Mouse (Mus musculus): ENCODE data around the gene Sltm.
"Not testable (repeated sequence)": the region's sequence is repeated elsewhere in the genome, so short reads cannot be mapped to it uniquely, and the experiment has no call there.

The Sltm gene

GRCm38 (mm10) chr9:70551524-70551923 lies 9.0 kb downstream of the Sltm start:
- DNase-seq (ENCODE audit: low spot score), result no peak

- DNase-seq (ENCODE audit: low spot score), result not testable (repeated sequence)
These were observed 9.7 kb downstream of the Sltm start for GRCm38 (mm10) chr9:70552233-70552632.

- no peak for DNase-seq (ENCODE audit: low spot score)
These were observed 12.9 kb downstream of the Sltm start for GRCm38 (mm10) chr9:70555431-70555830.

DNA sequence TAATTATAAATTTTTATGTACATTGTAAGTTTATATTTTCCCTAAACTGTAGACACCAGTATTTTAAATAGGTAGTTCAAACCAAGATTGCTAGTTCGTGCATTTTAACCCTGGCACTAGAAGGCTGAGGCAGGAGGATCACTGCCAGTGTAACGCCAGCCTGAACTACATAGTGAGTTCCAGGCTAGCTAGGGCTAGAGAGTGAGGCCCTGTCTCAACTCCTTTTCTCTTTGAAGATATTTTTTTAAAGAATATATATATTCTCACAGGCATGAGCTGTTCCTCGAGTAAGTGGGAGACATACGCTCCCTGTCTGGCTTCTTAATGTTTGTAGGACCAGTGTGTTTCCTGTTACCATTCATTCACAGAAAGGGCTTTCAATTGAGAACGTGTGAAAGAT lies 14.2 kb downstream of the Sltm start:
- DNase-seq (ENCODE audit: low spot score), result no peak

DNA sequence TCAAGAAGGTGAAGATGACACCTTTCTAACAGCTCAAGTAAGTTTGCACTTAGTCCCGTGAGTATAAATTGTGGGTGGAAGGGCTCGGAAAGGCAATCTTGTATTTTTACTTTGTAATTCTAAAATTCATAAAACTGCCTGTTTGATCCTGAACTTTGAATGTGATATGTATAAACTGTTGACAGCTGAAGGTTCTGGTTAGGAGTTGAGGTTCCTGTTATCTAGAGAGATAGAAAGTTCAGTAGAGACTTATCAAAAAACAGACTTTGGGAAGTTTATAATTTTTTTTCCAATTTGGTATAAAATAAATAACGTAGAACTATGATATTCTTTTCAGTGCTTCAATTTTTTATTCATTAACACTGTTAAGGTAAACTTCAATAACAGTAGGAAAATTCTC lies 20.3 kb downstream of the Sltm start:
- DNase-seq (ENCODE audit: low spot score), result no peak

DNA sequence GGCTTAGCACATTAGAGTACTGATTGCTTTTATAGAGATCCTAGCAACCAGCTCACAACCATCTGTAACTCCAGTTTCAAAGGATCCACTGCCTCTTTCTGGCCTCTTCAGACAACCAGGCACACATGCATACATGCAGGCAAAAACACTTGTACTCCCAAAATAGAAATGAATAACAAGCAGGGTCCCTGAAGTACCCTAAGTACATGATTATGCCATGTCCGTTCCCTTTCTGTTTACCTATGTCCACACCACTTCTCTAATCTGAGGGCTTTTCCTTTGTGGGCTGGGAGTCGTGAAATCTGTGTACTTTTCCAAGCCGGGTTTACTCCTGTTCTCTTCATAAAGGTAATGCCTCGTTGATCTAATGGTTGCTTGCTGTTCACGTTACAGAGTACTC lies 25.1 kb downstream of the Sltm start:
- no peak for DNase-seq (ENCODE audit: low spot score)

DNA sequence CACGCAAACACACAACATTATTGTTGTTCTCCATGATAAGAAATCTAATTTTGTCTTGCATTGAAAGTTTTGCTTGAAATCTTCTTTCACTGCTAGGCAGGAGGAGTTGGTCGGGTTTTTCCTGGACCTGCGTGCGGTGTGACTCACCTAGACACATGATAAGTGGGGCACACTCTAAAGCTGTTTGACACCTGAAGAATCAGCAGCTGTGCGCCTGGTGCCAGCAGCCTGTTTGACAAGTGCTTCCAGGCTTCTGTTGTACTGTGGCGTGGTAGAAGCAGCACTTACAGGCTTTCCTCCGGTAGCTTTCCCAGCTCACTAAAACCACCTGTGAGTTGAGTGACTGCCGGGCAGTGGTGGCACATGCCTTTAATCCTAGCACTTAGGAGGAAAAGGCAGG lies 27.8 kb downstream of the Sltm start:
- no peak for DNase-seq (ENCODE audit: low spot score)

DNA sequence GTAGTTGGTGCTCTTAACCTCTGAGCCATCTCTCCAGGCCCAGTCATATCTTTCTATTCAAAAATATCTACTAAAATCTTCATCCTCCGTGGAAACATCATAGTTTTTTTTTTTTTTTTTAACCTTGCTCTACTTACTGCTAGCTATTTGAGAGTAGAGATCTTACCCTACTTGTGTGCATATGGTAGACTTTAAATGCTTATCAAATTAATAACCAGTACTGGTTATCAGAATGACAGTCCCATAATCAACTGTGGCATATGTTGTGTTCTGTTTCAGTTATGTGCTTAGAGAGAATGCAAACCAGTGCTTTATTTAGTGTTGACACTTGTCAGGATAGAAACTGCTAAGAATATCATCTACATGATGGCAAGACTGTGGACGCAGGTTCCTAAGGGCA lies 35.6 kb downstream of the Sltm start:
- DNase-seq (ENCODE audit: low spot score), result no peak

- DNase-seq (ENCODE audit: low spot score), result no peak
These were observed 38.4 kb downstream of the Sltm start for GRCm38 (mm10) chr9:70580956-70581355.

DNA sequence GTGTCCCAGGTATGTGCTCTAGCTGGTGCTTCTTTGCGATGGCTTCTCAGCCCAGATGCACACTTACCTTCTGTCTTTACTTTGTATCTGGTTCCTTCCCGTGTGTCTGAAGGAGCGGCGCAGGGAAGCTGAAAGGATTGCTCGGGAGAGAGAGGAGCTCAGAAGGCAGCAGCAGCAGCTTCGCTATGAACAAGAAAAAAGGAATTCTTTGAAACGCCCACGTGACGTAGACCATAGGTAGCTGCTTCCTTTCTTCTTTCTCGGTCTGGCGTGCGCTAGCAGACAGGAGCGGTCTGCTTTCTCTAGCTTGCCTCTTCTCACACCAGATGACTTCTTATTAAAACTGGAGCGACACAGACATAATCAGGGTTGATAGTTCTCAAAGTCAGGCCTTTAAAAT lies 42.1 kb downstream of the Sltm start:
- no peak for DNase-seq (ENCODE audit: low spot score)

GRCm38 (mm10) chr9:70585172-70585571 lies 42.6 kb downstream of the Sltm start:
- no peak for DNase-seq (ENCODE audit: low spot score)

DNA sequence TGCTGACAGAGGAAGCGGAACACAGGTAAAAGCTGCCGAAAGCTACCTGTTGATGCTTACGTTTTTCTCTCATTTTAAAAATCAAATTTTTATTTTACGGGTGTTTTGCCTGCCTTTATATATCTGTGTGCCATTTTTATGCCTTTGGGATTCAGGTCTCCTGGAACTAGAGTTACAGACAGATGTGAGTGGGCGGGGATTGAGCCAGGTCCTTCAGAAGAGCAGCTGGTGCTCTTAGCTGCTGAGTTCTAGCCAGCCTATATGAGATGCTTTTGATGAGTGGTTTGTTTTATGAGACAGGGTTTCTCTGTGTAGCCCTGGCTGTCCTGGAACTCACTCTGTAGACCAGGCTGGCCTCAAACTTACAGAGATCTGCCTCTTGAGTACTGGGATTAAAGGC lies 44.6 kb downstream of the Sltm start:
- DNase-seq (ENCODE audit: low spot score), result no peak

DNA sequence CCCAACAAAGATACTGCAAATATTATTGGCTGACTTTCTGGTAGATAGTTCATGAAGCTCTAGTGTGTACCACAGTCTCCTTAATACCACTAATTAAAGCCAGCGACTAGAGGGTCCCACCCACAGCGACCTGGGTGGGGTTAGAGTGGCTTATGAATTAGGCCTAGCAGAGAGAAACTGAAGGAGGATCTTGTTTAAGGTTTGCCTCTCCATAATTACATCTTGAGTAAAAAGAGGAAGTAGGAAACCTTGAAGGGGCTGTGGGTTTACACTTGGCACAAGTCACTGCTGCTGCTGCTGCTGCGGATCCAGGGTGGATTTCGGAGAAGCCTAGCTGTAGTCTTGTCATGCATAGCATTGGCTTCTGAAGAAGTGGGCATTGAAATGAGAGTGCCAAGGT lies 48.2 kb downstream of the Sltm start:
- DNase-seq (ENCODE audit: low spot score), result no peak

- DNase-seq (ENCODE audit: low spot score), result no peak
These were observed 48.9 kb downstream of the Sltm start for GRCm38 (mm10) chr9:70591486-70591885.

- DNase-seq (ENCODE audit: low spot score), result no peak
These were observed 55.7 kb downstream of the Sltm start for GRCm38 (mm10) chr9:70598271-70598670.

DNA sequence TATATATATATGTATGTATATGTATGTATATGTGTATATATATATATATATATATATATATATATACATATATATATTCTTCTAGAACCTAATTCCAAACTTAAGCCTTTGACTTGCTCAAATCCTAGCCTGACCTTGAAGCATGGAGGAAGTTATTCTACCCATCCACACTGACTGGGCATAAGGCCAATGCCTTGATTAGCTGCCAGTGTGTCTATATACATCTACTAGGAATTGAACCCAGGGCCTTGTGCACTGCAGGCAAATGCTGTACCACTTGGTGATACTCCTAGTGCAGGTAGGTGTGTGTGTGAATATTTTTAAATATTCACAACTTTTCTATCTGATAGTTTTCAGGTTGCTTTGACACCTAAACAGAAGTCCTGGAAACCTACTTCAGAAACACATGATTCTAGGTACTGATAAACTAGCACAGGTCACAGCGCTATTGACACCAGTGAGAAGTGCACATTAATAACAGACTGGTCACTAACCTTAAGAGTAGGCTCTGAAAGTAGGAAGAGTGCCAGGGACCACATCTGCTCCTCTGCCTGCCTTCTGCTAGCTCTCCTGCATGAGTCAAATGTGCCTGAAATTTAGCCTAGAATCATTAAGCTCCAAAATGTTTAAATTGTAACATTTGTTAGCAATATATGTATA lies 59.8 kb downstream of the Sltm start:
- DNase-seq (ENCODE audit: low spot score), result no peak

DNA sequence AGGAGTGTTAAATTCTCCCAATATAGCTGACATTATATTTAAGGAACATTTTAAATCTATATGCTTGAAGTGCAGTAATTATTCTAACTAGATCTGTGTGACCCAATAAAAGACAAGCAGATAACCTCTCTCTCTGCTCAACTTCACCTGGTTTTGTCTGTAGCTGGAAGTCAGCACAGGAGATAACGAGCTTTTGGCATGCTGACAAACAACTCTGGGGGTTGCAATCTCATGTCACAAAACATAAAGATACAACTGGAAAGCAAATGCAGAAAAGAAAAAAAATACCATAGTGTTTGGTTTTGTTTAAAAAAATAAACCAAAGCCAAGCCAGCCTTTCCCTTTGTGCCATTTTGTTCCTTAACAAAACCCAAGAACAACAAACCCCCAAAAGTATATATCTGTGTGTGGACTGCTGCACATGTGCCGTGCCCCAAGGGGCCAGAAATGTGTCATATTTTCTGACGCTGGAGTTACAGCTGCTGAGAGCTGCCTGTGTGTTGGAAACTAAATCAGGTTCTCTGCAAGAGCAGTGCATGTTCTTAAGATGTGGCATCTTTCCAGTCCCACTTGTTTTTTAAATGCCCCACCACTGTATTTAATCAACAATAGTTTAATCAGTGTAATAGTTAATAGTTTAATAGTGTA lies 68.6 kb downstream of the Sltm start:
- DNase-seq (ENCODE audit: low spot score), result no peak

DNA sequence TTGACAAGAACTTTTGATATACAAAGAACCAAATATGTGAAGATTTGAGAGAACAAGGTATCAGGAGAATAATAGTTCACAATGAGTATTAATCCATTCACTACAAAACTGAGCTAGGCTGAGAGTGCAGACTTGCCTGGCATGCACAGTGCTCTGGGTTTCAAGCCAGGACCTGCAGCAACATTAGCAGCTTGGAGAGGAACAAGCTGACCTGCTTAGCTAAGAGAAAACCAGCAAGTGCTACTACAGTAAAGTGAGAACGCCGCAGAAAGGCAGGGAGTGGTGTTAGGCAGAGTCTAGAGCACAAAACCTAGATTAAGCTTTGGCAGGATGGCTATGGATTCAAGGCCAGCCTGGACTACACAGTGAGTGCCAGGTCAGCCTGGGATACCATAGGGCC lies 87.2 kb downstream of the Sltm start:
- no peak for DNase-seq (ENCODE audit: low spot score)

DNA sequence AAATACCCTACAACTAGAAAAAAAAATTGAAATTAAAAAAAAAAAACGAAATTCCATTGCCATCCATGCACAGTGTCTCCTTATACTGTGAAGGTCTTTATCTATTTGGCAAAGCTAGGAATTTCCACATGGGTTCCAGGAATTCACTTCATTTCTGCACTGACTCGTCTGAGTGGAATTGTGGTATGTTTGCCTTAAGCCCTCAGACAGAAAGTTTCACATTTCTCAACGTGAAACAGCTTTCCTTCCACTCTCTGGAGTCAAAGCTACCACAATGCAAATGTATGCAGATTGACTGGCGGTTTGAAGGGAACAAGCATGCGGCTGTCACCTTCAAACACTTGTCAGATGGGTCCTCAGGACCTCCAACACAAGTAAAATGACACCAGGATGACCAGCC lies 89.1 kb downstream of the Sltm start:
- DNase-seq (ENCODE audit: low spot score), result no peak

GRCm38 (mm10) chr9:70636748-70637147 lies 94.2 kb downstream of the Sltm start:
- no peak for DNase-seq (ENCODE audit: low spot score)

All from MN1 (cell line).